Mouse (Mus musculus): ENCODE data around the gene Aacs.
"Not testable (repeated sequence)": the region's sequence is repeated elsewhere in the genome, so short reads cannot be mapped to it uniquely, and the experiment has no call there.

Aacs gene

GRCm38 (mm10) chr5:125465192-125465591 lies 10.4 kb upstream of the Aacs start:
- DNase-seq (ENCODE audit: low spot score in 2 of 2) = no peak

- DNase-seq (ENCODE audit: low spot score in 2 of 2) = peak; percentile 96 to 97
These were observed 9.9 kb upstream of the Aacs start for GRCm38 (mm10) chr5:125465701-125466106.

DNA sequence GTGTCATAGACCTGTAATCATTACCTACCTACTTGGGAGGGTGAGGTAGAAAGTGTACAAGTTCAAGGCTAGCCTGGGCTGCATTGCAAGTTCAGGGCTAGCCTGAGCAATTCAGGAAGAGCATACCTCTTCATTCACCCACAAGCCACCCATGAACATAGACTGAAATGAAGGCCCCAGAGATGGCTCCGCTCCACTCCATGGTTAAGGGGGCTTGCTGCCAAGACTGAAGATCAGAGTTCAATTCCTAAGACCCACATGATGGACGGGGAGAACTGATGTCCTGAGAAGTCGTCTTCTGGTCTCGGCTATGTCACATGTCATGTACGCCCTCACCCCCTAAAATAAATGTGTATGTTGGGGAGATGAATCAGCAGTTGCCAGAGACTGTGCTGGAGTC lies 9.1 kb upstream of the Aacs start:
- DNase-seq (ENCODE audit: low spot score in 2 of 2) = no peak

DNA sequence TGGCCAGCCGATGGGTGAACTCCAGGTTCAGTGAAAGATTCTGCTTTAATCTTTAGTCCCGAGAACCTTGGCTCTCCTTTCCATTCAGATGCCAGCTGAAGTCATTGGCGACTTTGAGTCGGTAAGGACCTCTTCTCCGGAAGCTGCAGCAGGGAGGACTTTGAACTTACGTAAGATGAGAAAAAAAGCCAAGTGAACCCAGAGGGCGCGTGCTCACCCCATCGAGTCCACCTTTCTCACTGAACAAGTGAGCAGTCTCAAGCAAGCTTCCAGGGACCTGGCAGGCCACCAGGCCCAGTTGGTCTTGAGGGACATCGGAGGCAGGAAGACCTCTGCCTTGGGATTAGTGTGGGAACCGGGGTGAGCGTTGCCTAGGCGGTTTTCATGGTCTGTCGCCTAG lies 8.4 kb upstream of the Aacs start:
- DNase-seq (ENCODE audit: low spot score in 2 of 2) = no peak

- no peak for DNase-seq (ENCODE audit: low spot score in 2 of 2)
These were observed 4.9 kb upstream of the Aacs start for GRCm38 (mm10) chr5:125470713-125471112.

GRCm38 (mm10) chr5:125472796-125473475 lies 2.7 kb upstream of the Aacs start:
- DNase-seq (ENCODE audit: low spot score in 2 of 2) = no peak

DNA sequence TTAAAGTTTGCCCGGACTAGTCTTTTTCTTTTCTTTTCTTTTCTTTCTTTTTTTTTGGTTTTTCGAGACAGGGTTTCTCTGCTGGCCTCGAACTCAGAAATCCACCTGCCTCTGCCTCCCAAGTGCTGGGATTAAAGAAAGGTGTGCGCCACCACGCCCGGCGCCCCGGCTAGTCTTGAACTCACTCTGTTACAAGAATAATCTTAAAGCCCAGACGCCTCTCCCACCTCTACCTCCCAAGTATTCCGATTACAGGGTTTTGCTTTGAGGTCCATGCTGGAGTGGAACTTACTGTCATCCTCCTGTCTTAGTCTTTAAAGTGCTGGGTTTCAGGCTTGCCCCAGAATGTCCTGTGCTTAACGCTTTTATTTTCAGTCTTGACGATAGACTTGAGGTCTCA lies 584 bp upstream of the Aacs start:
- DNase-seq (ENCODE audit: low spot score in 2 of 2) = no peak

DNA sequence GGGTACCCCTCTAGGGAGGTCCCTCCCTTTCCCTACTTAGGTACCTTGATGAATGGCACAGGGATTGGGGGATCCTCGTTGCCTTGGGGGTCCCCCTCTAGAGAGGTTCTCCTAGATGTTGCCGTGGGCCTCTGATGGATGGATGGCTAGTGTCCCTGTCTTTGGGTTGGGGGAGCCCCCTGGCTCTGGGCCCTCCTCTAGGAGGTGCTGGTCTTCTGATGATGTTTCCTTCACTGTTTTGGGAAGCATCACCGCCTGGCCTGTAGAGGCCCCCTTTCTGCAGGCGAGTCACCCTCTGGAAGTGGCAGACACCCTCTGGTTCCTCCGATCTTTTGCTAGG lies 642 bp downstream of the Aacs start:
- no peak for DNase-seq (ENCODE audit: low spot score in 2 of 2)

DNA sequence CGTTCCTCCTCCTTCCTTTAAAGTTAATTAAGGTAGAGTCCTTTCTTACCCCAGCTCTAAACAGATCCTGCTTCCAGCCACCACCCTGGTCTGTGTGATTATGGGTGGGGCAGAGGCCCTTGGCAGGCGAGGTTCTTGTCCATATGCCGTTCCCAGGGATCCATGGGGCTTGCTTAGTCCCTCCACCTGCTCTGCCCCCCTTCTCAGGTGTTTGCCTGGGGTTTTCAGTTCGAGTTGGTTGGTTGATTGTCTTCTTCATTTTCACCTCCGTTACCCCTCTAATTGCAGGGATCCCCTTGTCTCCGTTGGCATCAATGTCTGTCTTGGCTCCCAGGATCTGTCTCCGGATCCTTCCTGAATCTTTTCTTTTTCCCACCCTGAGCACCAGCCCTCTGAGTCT lies 1.2 kb downstream of the Aacs start:
- no peak for DNase-seq (ENCODE audit: low spot score in 2 of 2)

- no peak for DNase-seq (ENCODE audit: low spot score in 2 of 2)
These were observed 1.9 kb downstream of the Aacs start for GRCm38 (mm10) chr5:125477533-125477932.

GRCm38 (mm10) chr5:125478037-125478436 lies 2.4 kb downstream of the Aacs start:
- DNase-seq (ENCODE audit: low spot score in 2 of 2) = no peak

DNA sequence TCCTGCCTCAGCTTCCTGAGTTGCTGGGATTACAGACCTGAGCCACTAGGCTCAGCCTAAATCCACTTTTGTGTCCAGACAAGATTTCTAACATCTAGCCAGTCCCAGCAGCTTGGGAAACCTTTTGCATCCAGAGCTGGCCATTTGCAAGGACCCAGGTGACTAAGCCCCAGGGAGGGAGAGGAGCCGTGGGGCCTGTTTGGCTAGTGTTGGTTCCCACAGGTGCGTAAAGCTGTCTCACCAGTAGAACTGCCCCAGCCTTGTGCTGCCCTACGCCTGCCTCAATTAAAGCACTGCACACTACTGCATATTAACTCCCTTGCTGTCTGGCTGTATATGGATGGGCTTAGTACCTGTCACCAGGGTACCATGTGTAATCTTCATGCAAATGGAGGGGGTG lies 3.8 kb downstream of the Aacs start:
- DNase-seq (ENCODE audit: low spot score in 2 of 2) = no peak

DNA sequence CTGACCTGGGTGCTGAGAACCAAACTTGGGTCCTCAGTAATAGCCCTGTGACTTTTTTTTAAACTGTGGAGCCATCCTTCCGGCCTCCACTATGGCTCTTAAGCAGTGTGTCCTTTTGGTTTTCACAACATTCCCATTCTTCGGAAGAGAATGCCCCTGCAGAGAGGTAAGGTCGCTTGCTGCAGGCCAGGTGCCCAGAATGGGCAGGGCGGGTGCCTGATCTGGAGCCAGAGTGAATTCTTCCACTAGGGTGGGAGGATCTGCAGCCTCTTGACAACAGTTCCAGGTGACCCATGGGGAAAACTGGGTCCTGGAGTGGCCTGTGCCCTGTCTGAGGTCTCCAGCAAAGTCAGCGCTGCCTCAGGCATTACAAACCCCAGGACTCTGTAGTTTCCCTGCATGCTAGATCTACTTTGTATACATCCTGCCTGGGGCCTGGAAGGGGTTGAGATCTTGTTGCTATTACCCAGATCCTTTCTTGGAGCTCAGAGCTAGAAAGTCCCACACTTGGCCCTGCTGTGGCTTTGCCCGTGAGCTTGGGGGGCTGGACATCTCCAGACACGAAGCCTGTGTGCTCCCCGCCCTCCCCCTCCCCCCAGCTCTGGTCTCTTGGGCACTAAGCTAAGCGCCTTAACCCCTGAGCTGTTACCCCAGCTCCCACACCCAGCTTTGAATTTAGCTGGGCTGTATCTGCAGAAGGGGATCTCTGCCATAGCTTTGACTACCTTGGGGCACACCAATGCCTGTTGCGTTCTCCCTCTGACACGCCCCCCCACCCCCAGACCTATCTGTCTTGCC lies 5.0 kb downstream of the Aacs start:
- DNase-seq (ENCODE audit: low spot score in 2 of 2) = no peak

- DNase-seq (ENCODE audit: low spot score in 2 of 2) = no peak
These were observed 6.9 kb downstream of the Aacs start for GRCm38 (mm10) chr5:125482474-125482873.

- DNase-seq (ENCODE audit: low spot score in 2 of 2) = no peak
These were observed 8.3 kb downstream of the Aacs start for GRCm38 (mm10) chr5:125483712-125484611.

DNA sequence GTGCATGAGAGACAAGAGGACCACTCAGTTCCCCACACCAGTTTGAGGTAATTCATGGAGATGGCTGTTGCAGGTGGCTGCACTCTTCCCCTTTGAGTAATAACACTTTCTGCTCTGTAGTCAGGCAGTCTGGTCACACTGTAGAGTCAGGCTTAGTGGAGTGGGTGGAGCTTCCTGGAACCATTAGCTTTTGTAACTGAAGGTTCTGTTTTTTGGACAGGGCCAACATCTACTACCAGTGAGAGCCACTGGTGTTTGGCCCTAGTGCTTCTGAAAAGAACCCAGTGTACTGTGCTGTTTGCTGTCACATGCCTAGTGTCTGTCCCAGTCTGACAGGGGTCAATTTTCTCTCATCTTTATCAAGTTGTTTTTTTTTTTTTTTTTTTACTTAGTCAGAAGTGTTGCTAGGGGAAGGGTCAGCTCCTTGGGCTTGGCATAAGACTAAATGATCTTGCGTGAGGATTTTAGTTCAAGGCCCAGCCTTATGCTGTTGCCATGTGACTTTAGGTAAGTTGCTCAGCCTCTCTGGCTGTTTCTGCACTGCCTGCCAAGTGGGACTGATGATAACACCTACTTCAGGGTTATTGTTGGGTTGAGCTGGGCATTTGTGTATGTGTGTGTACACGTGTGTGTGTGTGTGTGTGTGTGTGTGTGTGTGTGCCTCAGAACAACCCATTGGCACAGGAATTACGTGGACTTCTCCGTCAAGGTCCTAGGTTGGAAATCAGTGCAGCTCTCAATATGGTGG lies 9.6 kb downstream of the Aacs start:
- no peak for DNase-seq (ENCODE audit: low spot score in 2 of 2)

DNA sequence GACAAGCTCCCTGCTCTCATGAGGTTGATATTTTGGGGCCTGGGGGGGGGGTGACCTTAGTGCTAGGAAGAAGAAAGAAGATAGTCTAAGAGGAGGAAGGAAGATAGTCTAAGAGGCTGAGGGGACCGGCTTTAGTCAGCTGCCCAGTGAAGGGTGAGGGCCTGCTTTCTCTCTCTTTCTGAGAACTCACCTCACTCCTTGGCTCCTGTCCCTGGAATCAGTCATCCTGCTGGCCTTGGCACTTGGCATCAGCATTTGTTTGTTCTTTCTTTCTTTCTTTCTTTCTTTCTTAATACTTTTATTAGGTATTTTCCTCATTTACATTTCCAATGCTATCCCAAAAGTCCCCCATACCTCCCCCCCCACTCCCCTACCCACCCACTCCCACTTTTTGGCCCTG lies 10.5 kb downstream of the Aacs start:
- no peak for DNase-seq (ENCODE audit: low spot score in 2 of 2)

DNA sequence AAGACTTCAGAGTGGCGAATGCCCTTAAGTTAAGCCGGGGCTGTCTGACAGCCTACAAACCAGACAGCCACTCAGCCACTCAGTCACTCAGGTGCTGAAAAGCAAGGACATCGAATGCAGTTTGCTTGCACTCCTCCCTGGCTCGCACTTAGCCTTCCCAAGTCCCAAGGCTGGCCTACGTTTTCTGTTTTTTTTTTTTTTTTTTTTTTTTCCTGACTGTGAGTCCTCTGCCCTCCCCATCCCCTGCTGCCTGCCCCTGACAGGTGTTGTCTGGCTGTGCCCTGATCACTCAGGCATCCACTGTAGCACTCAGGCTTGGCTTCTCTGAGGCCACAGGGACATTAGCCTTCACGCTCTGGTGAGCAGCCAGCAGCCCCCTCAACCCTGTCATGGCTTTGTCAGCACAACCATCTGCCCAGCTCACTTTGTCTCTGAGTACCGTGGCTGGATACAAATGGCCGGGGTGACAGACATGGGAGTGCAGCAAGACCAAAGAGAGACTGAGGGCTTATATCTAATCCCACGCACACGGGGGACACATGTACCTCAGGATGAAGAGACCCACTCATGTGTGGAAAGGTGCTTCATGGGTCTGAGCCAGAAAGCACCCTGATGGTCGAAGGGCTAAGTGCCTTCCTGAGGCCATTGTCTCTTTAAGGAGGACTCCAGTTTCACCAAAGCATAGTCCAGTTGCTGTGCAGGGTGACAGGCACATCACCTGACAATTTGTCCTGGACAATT lies 11.9 kb downstream of the Aacs start:
- no peak for DNase-seq (ENCODE audit: low spot score in 2 of 2)

DNA sequence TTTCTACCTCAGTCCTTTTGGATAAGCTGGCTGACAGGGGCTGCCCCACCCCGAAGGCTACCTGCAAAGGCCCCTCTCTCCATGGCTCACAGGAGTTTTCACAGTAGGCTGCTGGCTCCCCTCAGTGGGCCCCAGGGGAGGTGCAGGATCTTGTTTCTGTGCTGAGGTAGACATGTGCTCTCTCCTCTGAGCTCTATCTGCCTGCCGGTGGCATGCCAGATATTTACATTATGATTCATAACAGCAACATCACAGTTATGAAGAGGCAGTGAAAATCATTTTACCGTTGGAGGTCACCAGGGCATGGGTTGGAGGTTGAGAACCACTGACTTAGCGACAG lies 12.5 kb downstream of the Aacs start:
- DNase-seq (ENCODE audit: low spot score in 2 of 2) = no peak

DNA sequence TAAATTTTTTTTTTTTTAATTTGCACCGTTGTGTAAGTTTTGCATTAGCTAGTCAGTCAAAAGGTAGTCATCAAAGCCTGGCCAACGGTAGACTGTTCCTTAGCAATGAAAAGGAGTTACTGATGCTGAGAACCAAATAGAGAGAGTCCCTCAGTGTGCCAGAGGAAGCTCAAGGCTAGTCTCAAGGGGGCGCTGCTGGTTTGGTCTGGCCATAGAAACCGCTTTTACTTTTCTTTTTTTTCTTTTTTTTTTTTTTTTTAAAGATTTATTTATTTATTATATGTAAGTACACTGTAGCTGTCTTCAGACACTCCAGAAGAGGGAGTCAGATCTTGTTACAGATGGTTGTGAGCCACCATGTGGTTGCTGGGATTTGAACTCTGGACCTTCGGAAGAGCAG lies 13.3 kb downstream of the Aacs start:
- DNase-seq (ENCODE audit: low spot score in 2 of 2) = not testable (repeated sequence)

- DNase-seq (ENCODE audit: low spot score in 2 of 2) = peak; percentile 57 to 80
These were observed 15.5 kb downstream of the Aacs start for GRCm38 (mm10) chr5:125491107-125491506.

All from heart, adult 9 months (tissue).